Mouse (Mus musculus): ENCODE measurements at regions not wholly inside any gene's neighbourhood (a gene's known extent, or its start where the extent isn't known, plus 50 kb on each side); places are given as distances from the start of the nearest gene placed in this dataset.

GRCm38 (mm10) chr2:9628026-9628425 is 253.0 kb upstream of the 4930412O13Rik start:
- H3K4me2 ChIP-seq (replicated peaks; ENCODE audit: low read depth, low read length), result no peak overlapping the region
- no peaks in the 10 kb centered on the region for H3K36me3 ChIP-seq (ENCODE audit: control insufficient read depth, insufficient read depth, low read length)
- no peak overlapping the region for H3K9ac ChIP-seq (ENCODE audit: low read depth, low read length)
- no peak overlapping the region for H3K27ac ChIP-seq (ENCODE audit: low read depth, low read length)
- H3K9me3 ChIP-seq (ENCODE audit: control insufficient read depth, low read length), result no peaks in the 10 kb centered on the region
- no peaks in the 10 kb centered on the region for H3K4me1 ChIP-seq (replicated peaks; ENCODE audit: control insufficient read depth, insufficient read depth, low read length)
- no peak for ATAC-seq (ENCODE audit: low FRiP score)
- H3K4me3 ChIP-seq (ENCODE audit: low read depth, low read length), result no peak overlapping the region
- WGBS, result 84% methylated on average over 3 of the region's 3 CpGs
- H3K27me3 ChIP-seq (ENCODE audit: control insufficient read depth, insufficient read depth, low read length), result no peaks in the 10 kb centered on the region
- DNase-seq (ENCODE audit: low spot score), result no peak

GRCm38 (mm10) chr2:9632719-9633446 is 248.2 kb upstream of the 4930412O13Rik start:
- H3K36me3 ChIP-seq (ENCODE audit: control insufficient read depth, insufficient read depth, low read length), result no peaks in the 10 kb centered on the region
- DNase-seq (ENCODE audit: low spot score) (peak; percentile 51), ATAC-seq (ENCODE audit: low FRiP score) (peak; percentile 78; the same call in 1 of the 2 replicates)
- H3K4me2 ChIP-seq (replicated peaks; ENCODE audit: low read depth, low read length), result peak overlapping the region; percentile 1
- no peaks in the 10 kb centered on the region for H3K4me1 ChIP-seq (replicated peaks; ENCODE audit: control insufficient read depth, insufficient read depth, low read length)
- no peak overlapping the region for H3K4me3 ChIP-seq (ENCODE audit: low read depth, low read length)
- no peak overlapping the region for H3K27ac ChIP-seq (ENCODE audit: low read depth, low read length)
- no peak overlapping the region for H3K9ac ChIP-seq (ENCODE audit: low read depth, low read length)
- WGBS, result 30% methylated on average over 15 of the region's 15 CpGs
- no peaks in the 10 kb centered on the region for H3K27me3 ChIP-seq (ENCODE audit: control insufficient read depth, insufficient read depth, low read length)
- H3K9me3 ChIP-seq (ENCODE audit: control insufficient read depth, low read length), result no peaks in the 10 kb centered on the region

- no peak for ATAC-seq (ENCODE audit: low FRiP score)
- DNase-seq (ENCODE audit: low spot score), result no peak
- Histone ChIP-seq H3K36me3 (ENCODE audit: control insufficient read depth, insufficient read depth, low read length) (no peaks in the 10 kb centered on the region), H3K4me2 (replicated peaks; ENCODE audit: low read depth, low read length) (no peak overlapping the region), H3K4me1 (replicated peaks; ENCODE audit: control insufficient read depth, insufficient read depth, low read length) (no peaks in the 10 kb centered on the region), H3K4me3 (ENCODE audit: low read depth, low read length) (no peak overlapping the region), H3K27ac (ENCODE audit: low read depth, low read length) (no peak overlapping the region), H3K9me3 (ENCODE audit: control insufficient read depth, low read length) (no peaks in the 10 kb centered on the region), H3K27me3 (ENCODE audit: control insufficient read depth, insufficient read depth, low read length) (no peaks in the 10 kb centered on the region), H3K9ac (ENCODE audit: low read depth, low read length) (no peak overlapping the region)
- WGBS, result 72% methylated on average over 5 of the region's 5 CpGs
Measured at GRCm38 (mm10) chr2:9639262-9639661, 241.8 kb upstream of the 4930412O13Rik start.

- WGBS, result 74% methylated on average over 7 of the region's 7 CpGs
- H3K4me2 ChIP-seq (replicated peaks; ENCODE audit: low read depth, low read length), result no peak overlapping the region
- no peak for ATAC-seq (ENCODE audit: low FRiP score)
Measured at GRCm38 (mm10) chr2:9641629-9642028, 239.4 kb upstream of the 4930412O13Rik start.

GRCm38 (mm10) chr2:9642411-9642810 is 238.6 kb upstream of the 4930412O13Rik start:
- Histone ChIP-seq H3K4me2 (replicated peaks; ENCODE audit: low read depth, low read length) (no peak overlapping the region), H3K9ac (ENCODE audit: low read depth, low read length) (no peak overlapping the region), H3K4me3 (ENCODE audit: low read depth, low read length) (no peak overlapping the region), H3K27me3 (ENCODE audit: control insufficient read depth, insufficient read depth, low read length) (no peaks in the 10 kb centered on the region), H3K36me3 (ENCODE audit: control insufficient read depth, insufficient read depth, low read length) (no peaks in the 10 kb centered on the region), H3K4me1 (replicated peaks; ENCODE audit: control insufficient read depth, insufficient read depth, low read length) (no peaks in the 10 kb centered on the region), H3K9me3 (ENCODE audit: control insufficient read depth, low read length) (no peaks in the 10 kb centered on the region), H3K27ac (ENCODE audit: low read depth, low read length) (no peak overlapping the region)
- 80% methylated on average over 3 of the region's 3 CpGs for WGBS
- DNase-seq (ENCODE audit: low spot score), result no peak
- ATAC-seq (ENCODE audit: low FRiP score), result no peak

More at GRCm38 (mm10) chr2:9641629-9642028, 239.4 kb upstream of the 4930412O13Rik start:
- H3K4me3 ChIP-seq (ENCODE audit: low read depth, low read length), result no peak overlapping the region
- H3K27ac ChIP-seq (ENCODE audit: low read depth, low read length), result no peak overlapping the region
- H3K4me1 ChIP-seq (replicated peaks; ENCODE audit: control insufficient read depth, insufficient read depth, low read length), result no peaks in the 10 kb centered on the region
- H3K9ac ChIP-seq (ENCODE audit: low read depth, low read length), result no peak overlapping the region
- no peaks in the 10 kb centered on the region for H3K27me3 ChIP-seq (ENCODE audit: control insufficient read depth, insufficient read depth, low read length)
- no peaks in the 10 kb centered on the region for H3K9me3 ChIP-seq (ENCODE audit: control insufficient read depth, low read length)
- H3K36me3 ChIP-seq (ENCODE audit: control insufficient read depth, insufficient read depth, low read length), result no peaks in the 10 kb centered on the region
- no peak for DNase-seq (ENCODE audit: low spot score)

GRCm38 (mm10) chr2:9646466-9646865 is 234.6 kb upstream of the 4930412O13Rik start:
- WGBS, result 63% methylated on average over 3 of the region's 3 CpGs
- Histone ChIP-seq H3K4me1 (replicated peaks; ENCODE audit: control insufficient read depth, insufficient read depth, low read length) (no peaks in the 10 kb centered on the region), H3K4me2 (replicated peaks; ENCODE audit: low read depth, low read length) (no peak overlapping the region), H3K27me3 (ENCODE audit: control insufficient read depth, insufficient read depth, low read length) (no peaks in the 10 kb centered on the region), H3K36me3 (ENCODE audit: control insufficient read depth, insufficient read depth, low read length) (no peaks in the 10 kb centered on the region), H3K9me3 (ENCODE audit: control insufficient read depth, low read length) (no peaks in the 10 kb centered on the region), H3K4me3 (ENCODE audit: low read depth, low read length) (no peak overlapping the region), H3K9ac (ENCODE audit: low read depth, low read length) (no peak overlapping the region), H3K27ac (ENCODE audit: low read depth, low read length) (no peak overlapping the region)
- no peak for ATAC-seq (ENCODE audit: low FRiP score)
- DNase-seq (ENCODE audit: low spot score), result no peak

- Histone ChIP-seq H3K4me3 (ENCODE audit: low read depth, low read length) (no peak overlapping the region), H3K36me3 (ENCODE audit: control insufficient read depth, insufficient read depth, low read length) (no peaks in the 10 kb centered on the region), H3K4me2 (replicated peaks; ENCODE audit: low read depth, low read length) (no peak overlapping the region), H3K9me3 (ENCODE audit: control insufficient read depth, low read length) (no peaks in the 10 kb centered on the region), H3K4me1 (replicated peaks; ENCODE audit: control insufficient read depth, insufficient read depth, low read length) (no peaks in the 10 kb centered on the region), H3K27ac (ENCODE audit: low read depth, low read length) (no peak overlapping the region), H3K27me3 (ENCODE audit: control insufficient read depth, insufficient read depth, low read length) (no peaks in the 10 kb centered on the region), H3K9ac (ENCODE audit: low read depth, low read length) (no peak overlapping the region)
- WGBS, result 18% methylated on average over 4 of the region's 4 CpGs
- DNase-seq (ENCODE audit: low spot score) (no peak), ATAC-seq (ENCODE audit: low FRiP score) (no peak)
Measured at GRCm38 (mm10) chr2:9646963-9647362, 234.1 kb upstream of the 4930412O13Rik start.

- Histone ChIP-seq H3K9ac (ENCODE audit: low read depth, low read length) (no peak overlapping the region), H3K36me3 (ENCODE audit: control insufficient read depth, insufficient read depth, low read length) (no peaks in the 10 kb centered on the region)
- 96% methylated on average over 1 of the region's 1 CpGs for WGBS
Measured at GRCm38 (mm10) chr2:9650082-9650481, 231.0 kb upstream of the 4930412O13Rik start.

GRCm38 (mm10) chr2:9658880-9659279 is 222.2 kb upstream of the 4930412O13Rik start:
- Histone ChIP-seq H3K4me3 (ENCODE audit: low read depth, low read length) (no peak overlapping the region), H3K27me3 (ENCODE audit: control insufficient read depth, insufficient read depth, low read length) (no peaks in the 10 kb centered on the region), H3K9me3 (ENCODE audit: control insufficient read depth, low read length) (no peaks in the 10 kb centered on the region), H3K36me3 (ENCODE audit: control insufficient read depth, insufficient read depth, low read length) (no peaks in the 10 kb centered on the region), H3K4me2 (replicated peaks; ENCODE audit: low read depth, low read length) (no peak overlapping the region), H3K9ac (ENCODE audit: low read depth, low read length) (no peak overlapping the region), H3K4me1 (replicated peaks; ENCODE audit: control insufficient read depth, insufficient read depth, low read length) (no peaks in the 10 kb centered on the region), H3K27ac (ENCODE audit: low read depth, low read length) (no peak overlapping the region)
- ATAC-seq (ENCODE audit: low FRiP score) (no peak), DNase-seq (ENCODE audit: low spot score) (no peak)
- WGBS, result 96% methylated on average over 4 of the region's 4 CpGs

More at GRCm38 (mm10) chr2:9650082-9650481, 231.0 kb upstream of the 4930412O13Rik start:
- H3K4me2 ChIP-seq (replicated peaks; ENCODE audit: low read depth, low read length), result no peak overlapping the region
- ATAC-seq (ENCODE audit: low FRiP score), result no peak
- DNase-seq (ENCODE audit: low spot score), result no peak
- no peak overlapping the region for H3K4me3 ChIP-seq (ENCODE audit: low read depth, low read length)
- H3K27me3 ChIP-seq (ENCODE audit: control insufficient read depth, insufficient read depth, low read length), result no peaks in the 10 kb centered on the region
- H3K27ac ChIP-seq (ENCODE audit: low read depth, low read length), result no peak overlapping the region
- no peaks in the 10 kb centered on the region for H3K4me1 ChIP-seq (replicated peaks; ENCODE audit: control insufficient read depth, insufficient read depth, low read length)
- H3K9me3 ChIP-seq (ENCODE audit: control insufficient read depth, low read length), result no peaks in the 10 kb centered on the region
